In genomic region chr12:52834074-52834473, GRCm38 (mm10) we compare ENCODE assay signal across 14 mouse cellular contexts.
DNase-seq lines count a peak whose midpoint lies in the region; ATAC-seq lines count a peak whose summit lies in the region.
"Had no signal": no experiment of that assay in that cellular context is flagged by ENCODE, and none has a peak within 500 bp of the region (broad histone marks: within the 10 kb centered on the region; RNA-seq: fewer than 3 reads in every experiment).

No protein-coding gene starts in this region.

- no peaks in the 10 kb centered on the region for H3K9me3 ChIP-seq in heart, embryonic 13.5 days
- no peaks in the 10 kb centered on the region for H3K9me3 ChIP-seq in hindbrain, embryonic 12.5 days (replicated peaks)
- H3K9me3 ChIP-seq in midbrain, embryonic 16.5 days (replicated peaks; ENCODE audit: control insufficient read depth, low read length, poor library complexity, severe bottlenecking), result no peaks in the 10 kb centered on the region
- H3K9me3 ChIP-seq: limb, embryonic 10.5 days; liver, embryonic 15.5 days had no signal

- H3K4me3 ChIP-seq in heart, embryonic 13.5 days, result no peak overlapping the region
- no peak overlapping the region for H3K4me3 ChIP-seq in hindbrain, embryonic 12.5 days
- no peak overlapping the region for H3K4me3 ChIP-seq in midbrain, embryonic 16.5 days (ENCODE audit: low read depth, low read length)
- H3K4me3 ChIP-seq: limb, embryonic 10.5 days; liver, embryonic 15.5 days had no signal

- peaks cover 49% of the 10 kb centered on the region for H3K4me1 ChIP-seq in heart, embryonic 13.5 days
- H3K4me1 ChIP-seq in hindbrain, embryonic 12.5 days, result peaks cover 47% of the 10 kb centered on the region
- H3K4me1 ChIP-seq in midbrain, embryonic 16.5 days (ENCODE audit: control insufficient read depth, insufficient read depth, low read length), result peaks cover 34% of the 10 kb centered on the region

- ATAC-seq in heart, embryonic 13.5 days (ENCODE audit: extremely low read depth, insufficient number of reproducible peaks, low FRiP score, low TSS enrichment), result no peak
- no peak for ATAC-seq in hindbrain, embryonic 12.5 days (ENCODE audit: low FRiP score)
- ATAC-seq in midbrain, embryonic 16.5 days, result no peak

- H3K4me2 ChIP-seq in heart, embryonic 13.5 days, result peak overlapping the region; percentile 24; the same call in 1 of the 2 replicates
- H3K4me2 ChIP-seq in hindbrain, embryonic 12.5 days (replicated peaks), result no peak overlapping the region
- no peak overlapping the region for H3K4me2 ChIP-seq in midbrain, embryonic 16.5 days (ENCODE audit: low read length)
- H3K4me2 ChIP-seq: liver, embryonic 15.5 days had no signal

- no peaks in the 10 kb centered on the region for H3K36me3 ChIP-seq in heart, embryonic 13.5 days
- H3K36me3 ChIP-seq in hindbrain, embryonic 12.5 days, result no peaks in the 10 kb centered on the region
- H3K36me3 ChIP-seq in midbrain, embryonic 16.5 days (ENCODE audit: control insufficient read depth, insufficient read depth, low read length), result no peaks in the 10 kb centered on the region
- H3K36me3 ChIP-seq: limb, embryonic 10.5 days; liver, embryonic 15.5 days had no signal

- WGBS in heart, embryonic 13.5 days, result 26% methylated on average over 10 of the region's 10 CpGs
- WGBS in hindbrain, embryonic 12.5 days, result 30% methylated on average over 10 of the region's 10 CpGs
- WGBS in midbrain, embryonic 16.5 days, result 18% methylated on average over 10 of the region's 10 CpGs

- intact Hi-C loops in left cerebral cortex, postnatal 10 days (cut with DNase I), result loop anchor here (5.0 to 10.0 kb wide), 3 partner anchors 137 to 819 kb away; partner anchors contain the start of genes Akap6 and Arhgap5

- peak overlapping the region; percentile 74 for H3K27ac ChIP-seq in heart, embryonic 13.5 days (replicated peaks)
- peak overlapping the region; percentile 88 for H3K27ac ChIP-seq in hindbrain, embryonic 12.5 days
- 0 out of 2 replicates have a peak overlapping the region, but pooled peaks have one; percentile 56 for H3K27ac ChIP-seq in midbrain, embryonic 16.5 days (ENCODE audit: low read length)
- H3K27ac ChIP-seq: liver, embryonic 15.5 days; stomach, postnatal 0 days had no signal

- no peak overlapping the region for H3K9ac ChIP-seq in heart, embryonic 13.5 days
- no peak overlapping the region for H3K9ac ChIP-seq in hindbrain, embryonic 12.5 days
- H3K9ac ChIP-seq in midbrain, embryonic 16.5 days (ENCODE audit: low read depth, low read length), result no peak overlapping the region
- H3K9ac ChIP-seq: liver, embryonic 15.5 days had no signal

- no peaks in the 10 kb centered on the region for H3K27me3 ChIP-seq in heart, embryonic 13.5 days (replicated peaks)
- H3K27me3 ChIP-seq in hindbrain, embryonic 12.5 days, result no peaks in the 10 kb centered on the region
- no peaks in the 10 kb centered on the region for H3K27me3 ChIP-seq in midbrain, embryonic 16.5 days (ENCODE audit: control insufficient read depth, insufficient read depth, low read depth, low read length)
- H3K27me3 ChIP-seq: CH12.LX; liver, embryonic 15.5 days had no signal

- no peak for DNase-seq in heart, adult 8-10 months (ENCODE audit: low spot score)
- DNase-seq in embryo, embryonic 11 days, result peak; percentile 22
- no peak for DNase-seq in left cerebral cortex, postnatal 10 days (ENCODE audit: extremely low spot score in 1 of 2, low spot score in 2 of 2)
- DNase-seq in testis, postnatal 14 days (ENCODE audit: low spot score), result no peak
- DNase-seq: adrenal gland, postnatal 14 days; layer of hippocampus, adult 9-11 months; lung, postnatal 36 days had no signal
